Mouse (Mus musculus) CH12.LX (cell line): Measurements from ENCODE around the gene Rpl26.

Experiments
- BHLHE40 ChIP-seq: IDR thresholded peaks from 2 replicates; pipeline ENCODE4 v1.6.1; 2011; ENCODE audit warnings: mild to moderate bottlenecking, low read depth, low read length, improper control_type of control experiment
- CTCF ChIP-seq, 2 experiments: IDR thresholded peaks in 1 of 2; conservative IDR thresholded peaks in 1 of 2; 2 replicates each; pipeline ENCODE4 v1.5.1; 2011 to 2012; ENCODE audit warnings: low read depth in 2 of 2, low read length in 2 of 2, improper control_type of control experiment in 1 of 2, inconsistent platforms in 1 of 2, mild to moderate bottlenecking in 1 of 2, moderate library complexity in 1 of 2
- GABPA ChIP-seq: IDR thresholded peaks from 2 replicates; pipeline ENCODE4 v1.6.1; 2012; ENCODE audit warnings: low read depth, low read length, improper control_type of control experiment, inconsistent platforms; ENCODE audit not compliant: insufficient replicate concordance
- JUND ChIP-seq: conservative IDR thresholded peaks from 2 replicates; pipeline ENCODE4 v1.6.1; 2011; ENCODE audit warnings: low read depth, low read length, improper control_type of control experiment
- MYC ChIP-seq: IDR thresholded peaks from 2 replicates; pipeline ENCODE4 v1.6.1; 2011; ENCODE audit warnings: low read depth, mild to moderate bottlenecking, improper control_type of control experiment, low read length
- PAX5 ChIP-seq: IDR thresholded peaks from 2 replicates; pipeline ENCODE4 v1.6.1; 2012; ENCODE audit warnings: low read length, inconsistent platforms, mixed read lengths
- USF1 ChIP-seq: IDR thresholded peaks from 2 replicates; pipeline ENCODE4 v1.6.1; 2014; ENCODE audit warnings: low read depth, mild to moderate bottlenecking, inconsistent platforms, low read length, improper control_type of control experiment
- ZMIZ1 ChIP-seq: IDR thresholded peaks from 2 replicates; pipeline ENCODE4 v1.6.1; 2012; ENCODE audit warnings: low read depth, mild to moderate bottlenecking, inconsistent platforms, low read length, improper control_type of control experiment

GRCm38 (mm10) chr11:68852932-68853409, 48.4 kb upstream of the Rpl26 start:
- TF ChIP-seq CTCF (conservative IDR thresholded peaks at IDR 0.05 in 1 of 2, IDR thresholded peaks at IDR 0.05 in 1 of 2; ENCODE audit: low read depth in 2 of 2, low read length in 2 of 2), result no peak
- peak; percentile 91 for TF ChIP-seq BHLHE40
- TF ChIP-seq ZMIZ1, result peak; percentile 84
- no peak; the same call in 1 of the 2 replicates for TF ChIP-seq MYC
- TF ChIP-seq JUND, result no peak
- TF ChIP-seq PAX5, result no peak
- TF ChIP-seq USF1, result peak; percentile 100
- TF ChIP-seq GABPA, result peak; percentile 25; the same call in 1 of the 2 replicates
